Mouse (Mus musculus) heart, adult 8-10 months (tissue): ENCODE data around the gene Cpeb2. TPM values are rescaled to one million over a fixed set of nuclear protein-coding genes. Genes with fewer than 3 reads are reported as not detected.

ENCODE experiments used
- DNase-seq: peaks from one replicate; pipeline ENCODE4 v3.0.0; 2022; ENCODE audit warnings: low spot score
- total RNA-seq, 4 experiments: library from RNA; stranded (reverse); gene quantifications; 2 replicates each; pipeline ENCODE4 v1.2.4; 2022

Cpeb2 gene
- 10 to 100 TPM; 23.5 to 27.8 (median 26.2) TPM for total RNA-seq

DNA sequence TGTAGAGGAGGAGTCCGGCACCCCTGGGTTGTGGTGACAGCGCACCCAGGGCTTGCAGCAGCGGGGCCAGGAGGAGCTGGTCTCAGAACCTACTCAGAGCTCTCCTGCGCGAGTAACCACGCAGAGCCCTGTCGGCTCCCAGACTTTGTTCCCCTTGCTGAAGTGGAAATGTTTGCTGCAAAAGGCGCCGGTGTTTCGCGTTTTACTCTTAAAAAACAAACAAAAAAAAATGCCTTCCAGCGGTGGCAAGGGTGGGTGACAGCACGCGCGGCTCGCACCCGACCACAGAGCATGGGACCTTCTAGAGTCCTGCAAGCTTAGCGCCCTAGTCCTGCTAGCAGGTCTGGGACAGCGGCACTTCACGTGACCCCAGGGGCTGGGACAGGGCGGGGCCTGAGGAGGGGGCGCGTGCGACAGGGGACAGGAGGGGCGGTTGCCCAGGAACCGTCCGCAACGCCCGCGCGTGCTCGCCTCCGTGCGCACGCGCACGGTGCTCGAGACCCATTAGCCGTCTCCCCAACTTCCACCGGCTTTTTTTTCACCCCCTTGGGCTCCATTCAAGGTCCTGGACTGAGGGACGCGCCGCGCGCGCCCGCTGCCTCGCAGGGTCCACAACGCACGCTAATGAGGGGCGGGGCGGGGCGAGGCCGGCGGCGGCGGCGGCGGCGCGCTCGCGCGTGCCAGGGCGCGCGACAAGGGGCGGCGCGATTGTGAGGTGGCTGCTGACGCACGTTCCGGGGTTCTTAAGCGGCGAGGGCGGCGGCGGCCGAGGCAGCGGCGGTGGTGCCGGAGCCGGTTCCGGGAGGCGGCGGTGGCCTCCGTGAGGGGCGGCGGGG lies at the start of gene Cpeb2:
TSS of gene Cpeb2 (plus strand) at position 691 of the 836 bp plus-strand sequence.
- peak; percentile 92 for DNase-seq

GRCm38 (mm10) chr5:43183556-43183955 lies 49.4 kb upstream of the Cpeb2 start:
- DNase-seq = no peak

GRCm38 (mm10) chr5:43184834-43185233 lies 48.1 kb upstream of the Cpeb2 start:
- no peak for DNase-seq

DNA sequence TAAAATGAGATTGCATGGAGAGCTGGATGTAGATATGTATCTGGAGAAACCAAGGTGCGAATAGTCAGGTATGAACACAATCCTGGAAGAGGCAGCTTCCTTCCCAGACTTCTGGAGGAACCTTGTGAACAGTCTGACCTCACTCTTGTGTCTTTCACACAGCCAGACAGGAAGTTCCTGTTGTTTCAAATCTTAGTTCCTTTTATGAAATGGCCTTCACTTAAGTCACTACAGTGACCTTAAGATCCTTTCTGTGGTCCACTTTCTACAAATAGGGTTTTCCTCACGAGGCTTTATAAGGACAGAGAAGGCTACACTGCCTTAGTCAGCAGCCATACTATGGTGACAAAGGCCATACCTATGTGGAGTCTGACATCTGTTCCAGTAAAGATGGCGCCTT lies 47.5 kb upstream of the Cpeb2 start:
- peak; percentile 4 for DNase-seq

- no peak for DNase-seq
Observed at GRCm38 (mm10) chr5:43200686-43201085, 32.3 kb upstream of the Cpeb2 start.

DNA sequence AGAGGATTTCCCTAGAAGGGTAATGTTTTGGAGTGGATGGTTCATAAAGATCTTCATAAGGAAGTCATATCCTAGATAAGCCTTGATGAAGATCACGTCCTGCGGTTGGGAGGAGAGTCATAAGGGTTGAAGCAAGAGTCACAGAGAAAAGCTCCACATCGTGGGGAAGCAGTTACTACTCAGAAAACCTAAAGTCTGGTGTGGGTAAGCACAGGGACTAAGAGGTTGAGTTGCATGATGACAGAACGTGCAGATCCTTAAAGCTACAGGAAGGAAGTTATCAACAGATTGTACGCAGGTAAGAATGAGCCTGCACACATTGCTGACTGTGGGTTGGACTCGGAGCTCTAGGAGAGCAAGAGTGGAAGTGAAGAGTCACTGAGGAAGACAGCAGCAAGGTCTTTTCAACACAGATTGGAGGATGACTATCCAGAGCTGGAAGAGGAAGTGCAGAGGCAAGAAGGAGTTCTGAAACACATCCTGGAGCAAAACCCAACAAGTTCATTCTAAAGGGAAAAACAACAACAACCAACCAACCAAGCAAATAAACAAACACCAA lies 26.4 kb upstream of the Cpeb2 start:
- no peak for DNase-seq

- no peak for DNase-seq
Observed at GRCm38 (mm10) chr5:43217468-43217867, 15.5 kb upstream of the Cpeb2 start.

DNA sequence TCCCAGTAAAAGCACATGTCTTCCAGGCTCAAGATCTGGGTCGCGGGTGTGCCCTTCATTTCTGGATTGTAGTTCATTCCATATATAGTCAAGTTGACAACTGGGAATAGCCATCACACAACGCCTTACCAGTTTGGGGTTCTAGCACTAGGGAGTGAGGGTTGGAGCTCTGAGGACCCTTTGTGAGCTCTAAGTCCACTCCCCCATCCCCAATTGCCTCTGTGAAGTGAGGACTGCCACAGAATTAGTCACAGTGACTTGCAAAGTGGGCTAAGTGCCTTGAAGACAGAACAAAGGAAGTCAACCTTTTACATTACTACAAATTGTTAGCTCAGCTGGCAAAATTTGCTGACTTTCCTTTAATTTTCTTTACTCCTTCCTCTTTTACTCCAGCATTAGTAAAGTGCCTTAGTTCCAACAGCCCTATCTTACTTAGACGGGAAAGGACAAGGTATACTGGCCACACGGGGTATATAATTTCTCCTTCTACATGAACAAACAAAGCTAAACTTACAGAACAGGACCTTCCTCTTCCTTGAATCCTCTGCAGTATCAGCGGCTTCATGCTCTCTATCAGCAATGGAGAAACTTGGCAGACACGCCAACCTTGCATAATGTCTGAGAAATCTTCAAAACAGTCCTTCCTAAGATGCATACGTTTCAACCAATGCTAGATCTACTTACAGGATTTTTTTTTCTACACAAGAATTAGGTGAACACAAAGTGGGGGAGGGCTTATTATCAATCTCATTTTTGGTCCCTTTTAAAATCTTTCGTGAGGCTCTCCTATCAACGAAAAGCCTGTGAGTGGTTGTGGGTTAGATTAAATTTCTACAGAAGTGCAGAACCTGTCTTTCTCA lies 14.8 kb upstream of the Cpeb2 start:
- no peak for DNase-seq

DNA sequence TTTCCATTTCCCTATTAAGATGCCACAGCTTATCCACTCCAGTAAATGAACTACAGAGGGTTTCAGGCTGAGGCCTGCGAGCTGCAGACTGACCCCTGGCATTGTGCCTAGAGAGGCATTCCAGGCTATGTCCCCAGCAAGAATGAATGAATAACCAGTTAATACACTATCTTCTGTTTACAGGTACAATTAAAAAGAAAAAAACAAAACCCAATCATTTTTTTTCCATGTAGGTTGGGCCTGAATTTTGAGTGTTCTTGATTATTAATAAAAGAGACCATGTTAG lies 14.2 kb upstream of the Cpeb2 start:
- DNase-seq = no peak

GRCm38 (mm10) chr5:43223359-43223758 lies 9.6 kb upstream of the Cpeb2 start:
- no peak for DNase-seq

DNA sequence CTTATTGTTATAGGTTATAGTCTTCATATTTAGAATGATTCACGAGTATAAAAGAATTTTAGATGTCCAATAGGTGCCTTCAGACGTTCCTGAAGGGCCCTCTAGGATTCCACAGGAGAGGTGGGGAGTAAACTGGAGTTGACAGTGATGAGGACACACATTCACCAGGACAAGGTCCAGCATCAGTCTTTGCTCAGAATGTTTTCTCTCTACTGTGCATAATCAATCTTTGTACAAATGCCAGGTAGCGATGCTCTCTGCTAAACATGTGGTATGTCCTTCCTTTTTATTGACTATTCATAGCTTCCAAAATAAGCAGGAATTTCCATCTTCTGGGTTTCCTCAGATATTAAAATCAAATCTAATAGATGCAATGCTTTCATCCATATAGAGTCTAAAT lies 8.7 kb upstream of the Cpeb2 start:
- DNase-seq = no peak

- no peak for DNase-seq
Observed at GRCm38 (mm10) chr5:43226160-43226559, 6.8 kb upstream of the Cpeb2 start.

GRCm38 (mm10) chr5:43227607-43228006 lies 5.4 kb upstream of the Cpeb2 start:
- no peak for DNase-seq

- DNase-seq = no peak
Observed at GRCm38 (mm10) chr5:43231061-43231460, 1.9 kb upstream of the Cpeb2 start.

- DNase-seq = no peak
Observed at GRCm38 (mm10) chr5:43232149-43232479, 856 bp upstream of the Cpeb2 start.

- DNase-seq = peak; percentile 84
Observed at GRCm38 (mm10) chr5:43233316-43234181, 579 bp downstream of the Cpeb2 start.

DNA sequence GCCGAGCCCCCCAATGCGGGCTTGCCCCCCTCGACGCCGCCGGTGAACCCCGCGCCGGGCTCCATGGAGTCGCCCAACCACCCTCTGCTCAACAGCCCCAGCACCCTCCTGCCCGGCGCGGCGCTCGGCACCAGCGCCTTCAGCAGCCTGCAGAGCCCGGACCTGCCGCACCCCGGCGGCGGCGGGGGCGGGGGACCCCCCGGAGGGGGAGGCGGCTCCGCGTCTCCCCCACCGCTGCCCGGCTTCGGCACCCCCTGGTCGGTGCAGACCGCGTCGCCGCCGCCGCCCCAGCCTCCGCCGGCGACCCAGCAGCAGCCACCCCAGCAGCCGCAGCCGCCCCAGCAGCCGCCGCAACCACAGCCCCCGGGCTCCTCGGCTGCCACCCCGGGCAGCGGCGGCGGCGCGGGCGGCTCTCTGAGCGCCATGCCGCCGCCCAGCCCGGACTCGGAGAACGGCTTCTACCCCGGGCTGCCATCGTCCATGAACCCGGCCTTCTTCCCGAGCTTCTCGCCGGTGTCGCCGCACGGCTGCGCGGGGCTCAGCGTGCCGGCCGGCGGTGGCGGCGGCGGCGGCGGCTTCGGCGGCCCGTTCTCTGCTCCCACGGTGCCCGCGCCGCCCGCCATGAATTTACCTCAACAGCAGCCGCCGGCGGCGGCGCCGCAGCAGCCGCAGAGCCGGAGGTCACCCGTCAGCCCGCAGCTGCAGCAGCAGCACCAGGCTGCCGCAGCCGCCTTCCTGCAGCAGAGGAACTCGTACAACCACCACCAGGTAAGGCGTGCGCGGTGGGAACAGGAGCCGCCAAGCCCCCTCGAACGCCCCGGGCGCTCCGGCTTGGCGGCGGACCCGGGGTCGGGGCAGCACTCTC lies 1.6 kb downstream of the Cpeb2 start:
- no peak for DNase-seq

DNA sequence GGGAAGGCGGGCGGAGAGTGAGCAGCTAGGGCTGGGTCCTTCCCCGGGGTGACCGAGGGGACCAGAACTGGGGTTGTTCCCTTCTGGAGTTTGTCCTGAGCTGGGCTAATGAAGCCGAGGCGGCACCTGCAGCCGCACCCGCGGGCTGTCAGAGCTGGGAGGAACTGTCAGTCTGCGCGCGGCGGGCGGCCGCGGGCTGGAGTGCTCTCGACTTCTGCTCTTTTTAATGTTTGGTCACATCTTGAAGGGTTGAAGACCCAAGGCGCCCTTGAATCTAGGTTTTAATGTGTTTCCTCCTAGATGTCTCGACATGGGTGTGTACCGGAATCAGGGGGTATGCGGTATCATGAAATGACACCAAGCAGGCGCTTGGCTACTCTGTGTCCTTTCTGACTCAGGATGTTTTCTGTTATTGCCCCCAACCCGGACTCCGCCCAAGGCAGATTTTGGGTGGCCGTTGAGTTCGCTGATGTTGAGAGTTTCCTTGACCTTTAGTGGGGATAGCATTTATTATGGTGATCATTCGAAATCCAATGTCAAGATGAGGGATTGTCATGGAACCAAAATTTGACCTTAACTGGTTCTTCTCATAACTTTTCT lies 2.3 kb downstream of the Cpeb2 start:
- peak; percentile 35 for DNase-seq

DNA sequence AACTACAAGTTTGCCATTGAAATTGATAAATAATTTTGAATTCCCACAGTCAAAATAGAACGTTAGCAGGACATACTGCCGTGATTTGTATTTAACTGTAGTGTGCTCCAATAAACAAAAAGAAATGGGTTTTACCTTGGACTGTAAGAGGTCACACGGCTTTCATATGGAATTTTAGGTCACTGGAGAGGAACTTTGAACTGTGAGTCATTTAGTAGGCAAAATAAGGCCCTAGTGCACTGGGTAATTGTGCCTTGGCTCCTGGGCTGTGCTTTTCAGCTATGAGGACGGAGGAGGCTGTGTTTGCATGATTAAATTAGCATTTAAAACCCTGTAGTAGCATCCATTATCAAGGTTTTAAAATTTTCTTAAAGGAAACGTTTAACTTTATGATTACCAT lies 3.0 kb downstream of the Cpeb2 start:
- DNase-seq = no peak

DNA sequence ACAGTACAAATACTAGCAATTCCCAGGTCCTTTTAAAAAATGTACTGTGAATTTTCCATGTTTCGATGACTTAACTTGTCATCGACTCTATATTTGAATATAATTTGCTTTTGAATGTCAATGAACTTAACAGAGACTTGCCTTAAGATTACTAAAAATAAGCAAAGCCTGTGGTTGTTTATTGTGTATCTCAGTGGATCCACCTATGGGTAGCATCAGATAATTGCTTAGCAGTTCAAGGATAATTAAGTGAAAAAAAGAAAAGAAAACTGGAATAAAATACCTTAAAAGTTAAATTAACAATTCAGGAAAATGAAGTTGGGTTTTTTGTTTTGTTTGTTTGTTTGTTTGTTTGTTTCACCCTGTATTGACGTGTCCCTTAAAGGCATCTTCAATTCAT lies 3.5 kb downstream of the Cpeb2 start:
- no peak for DNase-seq
